Mouse (Mus musculus) MEL (cell line): ENCODE measurements around the gene Rpl37. TPM values are rescaled to one million over a fixed set of nuclear protein-coding genes. Genes with fewer than 3 reads are reported as not detected.

ENCODE experiments used
- DNase-seq: peaks from one replicate; pipeline ENCODE4 v3.0.0; 2011; ENCODE audit warnings: low read depth, low spot score
- H3K27ac ChIP-seq: 2 replicates; pipeline ENCODE4 v1.5.1; 2012; ENCODE audit warnings: low read depth, mild to moderate bottlenecking, control low read depth, low read length, moderate library complexity; ENCODE audit not compliant: control insufficient read depth
- H3K27me3 ChIP-seq, 2 experiments: fragments of 150-350 bp in 1 of 2; sonication (generic) in 1 of 2; 2 replicates each; pipeline ENCODE4 v1.6.1; 2012; ENCODE audit warnings: low read length in 2 of 2, mild to moderate bottlenecking in 2 of 2, improper control_type of control experiment in 1 of 2, moderate library complexity in 1 of 2; ENCODE audit not compliant: insufficient read depth in 2 of 2, control insufficient read depth in 1 of 2
- H3K36me3 ChIP-seq, 2 experiments: 2 replicates each; pipeline ENCODE4 v1.6.1; 2012 to 2014; ENCODE audit warnings: low read length in 2 of 2, improper control_type of control experiment in 1 of 2, inconsistent platforms in 1 of 2, mild to moderate bottlenecking in 1 of 2; ENCODE audit not compliant: insufficient read depth in 2 of 2, control insufficient read depth in 1 of 2
- H3K4me1 ChIP-seq, 2 experiments: fragments of 150-350 bp in 1 of 2; sonication (generic) in 1 of 2; 2 replicates each; pipeline ENCODE4 v1.6.1; 2012; ENCODE audit warnings: low read length in 2 of 2, improper control_type of control experiment in 1 of 2, mild to moderate bottlenecking in 1 of 2; ENCODE audit not compliant: insufficient read depth in 2 of 2, control insufficient read depth in 1 of 2
- H3K4me3 ChIP-seq, 2 experiments: fragments of 150-350 bp in 1 of 2; sonication (generic) in 1 of 2; 2 replicates each; pipeline ENCODE4 v1.5.1; 2012; ENCODE audit warnings: low read depth in 2 of 2, low read length in 2 of 2, mild to moderate bottlenecking in 2 of 2, moderate library complexity in 2 of 2, control low read depth in 1 of 2, improper control_type of control experiment in 1 of 2; ENCODE audit not compliant: control insufficient read depth in 1 of 2, insufficient read depth in 1 of 2
- H3K79me2 ChIP-seq: 2 replicates; pipeline ENCODE4 v1.6.1; 2012; ENCODE audit warnings: mild to moderate bottlenecking, low read length, moderate library complexity; ENCODE audit not compliant: control insufficient read depth, poor library complexity, insufficient read depth
- H3K9ac ChIP-seq: 2 replicates; pipeline ENCODE4 v1.6.1; 2012; ENCODE audit warnings: low read depth, mild to moderate bottlenecking, control low read depth, low read length, moderate library complexity; ENCODE audit not compliant: control insufficient read depth, poor library complexity, severe bottlenecking
- H3K9me3 ChIP-seq: fragments of 150-350 bp; sonication (generic); replicated peaks from 2 replicates; pipeline ENCODE4 v1.6.1; 2012; ENCODE audit warnings: mild to moderate bottlenecking, low read length, improper control_type of control experiment, moderate library complexity; ENCODE audit not compliant: insufficient read depth
- CTCF ChIP-seq, 3 experiments: IDR thresholded peaks in 2 of 3; conservative IDR thresholded peaks in 1 of 3; 2 replicates each; pipeline ENCODE4 v1.5.1; 2011 to 2012; ENCODE audit warnings: low read length in 3 of 3, low read depth in 2 of 3, mild to moderate bottlenecking in 2 of 3, improper control_type of control experiment in 1 of 3, inconsistent platforms in 1 of 3, mixed read lengths in 1 of 3, moderate library complexity in 1 of 3; ENCODE audit not compliant: control insufficient read depth in 1 of 3, insufficient read depth in 1 of 3, poor library complexity in 1 of 3, severe bottlenecking in 1 of 3
- E2F4 ChIP-seq: IDR thresholded peaks from 2 replicates; pipeline ENCODE4 v1.6.1; 2011; ENCODE audit warnings: low read depth, low read length, improper control_type of control experiment, borderline replicate concordance
- GABPA ChIP-seq: IDR thresholded peaks from 2 replicates; pipeline ENCODE4 v1.6.1; 2012; ENCODE audit warnings: low read depth, mild to moderate bottlenecking, inconsistent platforms, low read length, improper control_type of control experiment, moderate library complexity
- HCFC1 ChIP-seq: IDR thresholded peaks from 2 replicates; pipeline ENCODE4 v1.6.1; 2012; ENCODE audit warnings: low read depth, mild to moderate bottlenecking, inconsistent platforms, low read length, improper control_type of control experiment, moderate library complexity
- MAX ChIP-seq: IDR thresholded peaks from 2 replicates; pipeline ENCODE4 v1.6.1; 2011; ENCODE audit warnings: low read length, improper control_type of control experiment
- NELFE ChIP-seq: IDR thresholded peaks from 2 replicates; pipeline ENCODE4 v1.6.1; 2011; ENCODE audit warnings: low read depth, low read length, improper control_type of control experiment
- NRF1 ChIP-seq: IDR thresholded peaks from 2 replicates; pipeline ENCODE4 v1.6.1; 2014; ENCODE audit warnings: low read depth, mild to moderate bottlenecking, inconsistent platforms, low read length, improper control_type of control experiment, moderate library complexity; ENCODE audit not compliant: poor library complexity, insufficient read depth, severe bottlenecking
- POLR2AphosphoS5 ChIP-seq: IDR thresholded peaks from 2 replicates; pipeline ENCODE4 v1.6.1; 2012; ENCODE audit warnings: low read depth, borderline replicate concordance, mild to moderate bottlenecking, inconsistent platforms, low read length, moderate library complexity, mixed read lengths
- RAD21 ChIP-seq: IDR thresholded peaks from 2 replicates; pipeline ENCODE4 v1.6.1; 2011; ENCODE audit warnings: mild to moderate bottlenecking, low read depth, low read length, improper control_type of control experiment
- RCOR1 ChIP-seq: IDR thresholded peaks from 2 replicates; pipeline ENCODE4 v1.6.1; 2012; ENCODE audit warnings: low read depth, mild to moderate bottlenecking, inconsistent platforms, low read length, improper control_type of control experiment
- SIN3A ChIP-seq: IDR thresholded peaks from 2 replicates; pipeline ENCODE4 v1.6.1; 2012; ENCODE audit warnings: low read length, improper control_type of control experiment, inconsistent platforms
- SMC3 ChIP-seq: IDR thresholded peaks from 2 replicates; pipeline ENCODE4 v1.6.1; 2011; ENCODE audit warnings: low read depth, low read length, improper control_type of control experiment
- TBP ChIP-seq: IDR thresholded peaks from 2 replicates; pipeline ENCODE4 v1.8.0; 2011; ENCODE audit warnings: low read depth, low read length, improper control_type of control experiment
- UBTF ChIP-seq: IDR thresholded peaks from 2 replicates; pipeline ENCODE4 v1.6.1; 2012; ENCODE audit warnings: low read depth, mild to moderate bottlenecking, inconsistent platforms, low read length, improper control_type of control experiment, moderate library complexity, borderline replicate concordance; ENCODE audit not compliant: insufficient read depth
- ZC3H11A ChIP-seq: IDR thresholded peaks from 2 replicates; pipeline ENCODE4 v1.6.1; 2012; ENCODE audit warnings: low read depth, mild to moderate bottlenecking, inconsistent platforms, low read length, improper control_type of control experiment
- ZKSCAN1 ChIP-seq: IDR thresholded peaks from 2 replicates; pipeline ENCODE4 v1.6.1; 2012; ENCODE audit warnings: low read depth, mild to moderate bottlenecking, inconsistent platforms, low read length, improper control_type of control experiment, moderate library complexity
- ZMIZ1 ChIP-seq: IDR thresholded peaks from 2 replicates; pipeline ENCODE4 v1.6.1; 2012; ENCODE audit warnings: low read depth, mild to moderate bottlenecking, inconsistent platforms, low read length, improper control_type of control experiment, moderate library complexity
- polyA plus RNA-seq, 2 experiments: library from polyadenylated mRNA; stranded (reverse) in 1 of 2; unstranded in 1 of 2; fragments of >175 nt in 1 of 2; fragments of >200 nt in 1 of 2; gene quantifications; 2 replicates each; pipeline versions ENCODE4 v1.2.1 to v1.2.4; 2012; ENCODE audit warnings: low replicate concordance in 2 of 2, low read depth in 1 of 2; ENCODE audit not compliant: insufficient read length in 2 of 2, insufficient read depth in 1 of 2, missing spikeins in 1 of 2
- total RNA-seq: library from RNA; depleted of rRNA; stranded (reverse); fragments of 300-350 nt; gene quantifications from 2 replicates; pipeline ENCODE4 v1.2.3, GENCODE M21; 2012

The Rpl37 gene
- total and polyA plus RNA-seq, 3 experiments = 923 to 1,669 (median 1,012) TPM

GRCm38 (mm10) chr15:5081235-5081634 lies 35.2 kb upstream of the Rpl37 start (continued):
- TF ChIP-seq RCOR1 (peak; percentile 75; the same call in 1 of the 2 replicates), SMC3 (no peak), MAX (no peak), E2F4 (no peak), UBTF (no peak)
- TF ChIP-seq, all 39 proteins: peak for 6

- Histone ChIP-seq H3K4me1 (no peaks in the 10 kb centered on the region), H3K27ac (no peak overlapping the region), H3K9me3 (no peaks in the 10 kb centered on the region)
- TF ChIP-seq POLR2AphosphoS5 = no peak
- no peak for TF ChIP-seq SIN3A
- peak; percentile 74 for TF ChIP-seq SMC3
- peak; percentile 64 for TF ChIP-seq ZC3H11A
- TF ChIP-seq NRF1 = no peak
- TF ChIP-seq ZMIZ1 = no peak
- no peak for TF ChIP-seq NELFE
- TF ChIP-seq RAD21 = peak; percentile 80
- TF ChIP-seq GABPA = no peak
- TF ChIP-seq E2F4 = no peak
- TF ChIP-seq UBTF = no peak
- peak; percentile 2 to 68 (median 20); a peak in 3 of 6 replicates for TF ChIP-seq CTCF (IDR thresholded peaks at IDR 0.05 in 2 of 3, conservative IDR thresholded peaks at IDR 0.05 in 1 of 3; ENCODE audit: control insufficient read depth in 1 of 3, insufficient read depth in 1 of 3, low read depth in 2 of 3, low read length in 3 of 3, poor library complexity in 1 of 3, severe bottlenecking in 1 of 3)
- TF ChIP-seq ZKSCAN1 = no peak
- no peak for TF ChIP-seq TBP
- TF ChIP-seq RCOR1 = no peak
- TF ChIP-seq HCFC1 = no peak
- TF ChIP-seq, all 39 proteins: peak for 4
- Histone ChIP-seq H3K79me2 (no peaks in the 10 kb centered on the region), H3K4me3 (no peak overlapping the region), H3K9ac (no peak overlapping the region), H3K36me3 (no peaks in the 10 kb centered on the region; a peak in 1 of 4 replicates), H3K27me3 (peaks cover 0 to 3% of the 10 kb centered on the region in 2 experiments; a peak in 1 of 4 replicates)
- DNase-seq = peak; percentile 47
These were observed 30.3 kb upstream of the Rpl37 start for GRCm38 (mm10) chr15:5086162-5086561.
